Mouse (Mus musculus) intestine, embryonic 15.5 days (tissue): Measurements from ENCODE around the gene Mnd1. TPM values are rescaled to one million over a fixed set of nuclear protein-coding genes. Genes with fewer than 3 reads are reported as not detected.

Source experiments
- ATAC-seq: fragments of 200-750 bp; cut with Nextera tagmentation; 2 replicates; pipeline ENCODE4 v1.8.0; 2017; ENCODE audit warnings: moderate TSS enrichment, moderate library complexity
- H3K27ac ChIP-seq: fragments of 300-500 bp; sonication (generic); 2 replicates; pipeline ENCODE4 v1.5.1; 2015; ENCODE audit warnings: mild to moderate bottlenecking, inconsistent platforms
- H3K27me3 ChIP-seq: fragments of 300-500 bp; sonication (generic); replicated peaks from 2 replicates; pipeline ENCODE4 v1.6.1; 2015; ENCODE audit warnings: inconsistent platforms
- H3K36me3 ChIP-seq: fragments of 300-500 bp; sonication (generic); 2 replicates; pipeline ENCODE4 v1.6.1; 2015; ENCODE audit warnings: inconsistent platforms
- H3K4me1 ChIP-seq: fragments of 300-500 bp; sonication (generic); replicated peaks from 2 replicates; pipeline ENCODE4 v1.6.1; 2015; ENCODE audit warnings: inconsistent platforms
- H3K4me2 ChIP-seq: fragments of 300-500 bp; sonication (generic); replicated peaks from 2 replicates; pipeline ENCODE4 v1.6.1; 2015; ENCODE audit warnings: mild to moderate bottlenecking, inconsistent platforms
- H3K4me3 ChIP-seq: fragments of 300-500 bp; sonication (generic); replicated peaks from 2 replicates; pipeline ENCODE4 v1.5.1; 2015; ENCODE audit warnings: inconsistent platforms
- H3K9ac ChIP-seq: fragments of 300-500 bp; sonication (generic); 2 replicates; pipeline ENCODE4 v1.6.1; 2015; ENCODE audit warnings: inconsistent platforms
- H3K9me3 ChIP-seq: fragments of 300-500 bp; sonication (generic); 2 replicates; pipeline ENCODE4 v1.6.1; 2016; ENCODE audit warnings: inconsistent platforms
- WGBS: fragments of 180-500 bp; shearing (Covaris S2); methylation state at CpG from one replicate; pipeline ENCODE4 v1.1.7; 2015; 5-methylcytosine and 5-hydroxymethylcytosine counted together
- polyA plus RNA-seq: library from polyadenylated mRNA; unstranded; fragments of >200 nt; fragmentation: Nextera tagmentation; extraction: Ambion mirVana; gene quantifications from 2 replicates; pipeline ENCODE4 v1.2.1, GENCODE M21; 2015

Gene Mnd1
- polyA plus RNA-seq, result 10.6 and 12.0 TPM in 2 replicates

DNA sequence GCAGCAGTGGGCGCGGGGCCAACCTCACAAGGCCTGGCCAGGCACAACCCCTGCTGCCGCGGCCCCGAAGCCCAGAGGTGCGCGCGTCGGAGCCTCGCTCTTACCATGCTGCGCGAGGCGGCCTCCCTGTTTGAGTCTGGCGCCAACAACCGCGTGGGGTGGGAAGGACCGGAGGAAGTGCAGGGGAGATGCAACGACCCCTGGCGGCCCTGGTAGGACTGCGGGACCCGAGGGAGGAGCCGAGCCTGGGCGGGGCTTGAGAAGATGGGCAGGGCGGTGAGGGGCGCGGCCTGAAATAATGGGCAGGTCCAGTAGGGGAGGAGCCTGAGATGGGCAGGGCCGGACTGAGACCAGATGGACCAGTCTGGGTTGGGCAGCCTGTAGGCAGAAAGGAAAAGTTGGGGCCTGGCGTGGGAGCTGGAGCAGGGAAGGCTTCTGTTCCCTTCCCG, at the start of gene Mnd1:
TSS of gene Mnd1 (minus strand) at position 229 of the 449 bp plus-strand sequence.
- Histone ChIP-seq H3K9me3 (no peaks in the 10 kb centered on the region), H3K27ac (peak within 1 kb of the TSS; percentile 83), H3K4me1 (0 out of 2 replicates have a peak, but pooled peaks cover 2% of the 10 kb centered on the region), H3K27me3 (no peaks in the 10 kb centered on the region), H3K4me3 (peak within 1 kb of the TSS; percentile 63), H3K36me3 (no peaks in the 10 kb centered on the region), H3K4me2 (peak within 1 kb of the TSS; percentile 99), H3K9ac (peak within 1 kb of the TSS; percentile 82)
- peak; percentile 99 for ATAC-seq
- WGBS, result under 1% methylated on average over 29 of the region's 29 CpGs

DNA sequence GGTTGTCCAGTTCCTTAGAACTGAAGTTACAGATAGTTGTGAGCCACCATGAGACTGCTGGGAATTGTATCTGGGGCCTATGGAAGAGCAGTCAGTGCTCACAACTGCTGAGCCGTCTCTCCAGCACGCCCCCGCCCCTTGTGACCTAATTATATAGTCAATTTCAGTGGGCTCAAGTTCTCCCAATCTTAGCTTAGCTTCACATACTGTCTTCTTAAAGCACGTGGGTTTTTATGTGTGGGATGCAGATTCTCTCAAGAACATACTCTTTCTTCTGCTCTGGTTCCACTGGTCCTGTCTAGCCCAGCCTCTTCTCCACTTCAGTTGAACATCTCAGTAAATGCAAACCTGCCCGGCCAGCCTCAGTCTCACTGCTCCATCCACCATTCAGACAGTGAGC, 49.1 kb upstream of the Mnd1 start:
- WGBS, result 80% methylated on average over 5 of the region's 5 CpGs
- ATAC-seq, result no peak
- no peak overlapping the region for H3K4me3 ChIP-seq
- H3K4me1 ChIP-seq, result no peaks in the 10 kb centered on the region
- H3K27me3 ChIP-seq, result no peaks in the 10 kb centered on the region
- H3K27ac ChIP-seq, result no peak overlapping the region
- H3K36me3 ChIP-seq, result no peaks in the 10 kb centered on the region
- no peaks in the 10 kb centered on the region for H3K9me3 ChIP-seq
- no peak overlapping the region for H3K9ac ChIP-seq
- no peak overlapping the region for H3K4me2 ChIP-seq

DNA sequence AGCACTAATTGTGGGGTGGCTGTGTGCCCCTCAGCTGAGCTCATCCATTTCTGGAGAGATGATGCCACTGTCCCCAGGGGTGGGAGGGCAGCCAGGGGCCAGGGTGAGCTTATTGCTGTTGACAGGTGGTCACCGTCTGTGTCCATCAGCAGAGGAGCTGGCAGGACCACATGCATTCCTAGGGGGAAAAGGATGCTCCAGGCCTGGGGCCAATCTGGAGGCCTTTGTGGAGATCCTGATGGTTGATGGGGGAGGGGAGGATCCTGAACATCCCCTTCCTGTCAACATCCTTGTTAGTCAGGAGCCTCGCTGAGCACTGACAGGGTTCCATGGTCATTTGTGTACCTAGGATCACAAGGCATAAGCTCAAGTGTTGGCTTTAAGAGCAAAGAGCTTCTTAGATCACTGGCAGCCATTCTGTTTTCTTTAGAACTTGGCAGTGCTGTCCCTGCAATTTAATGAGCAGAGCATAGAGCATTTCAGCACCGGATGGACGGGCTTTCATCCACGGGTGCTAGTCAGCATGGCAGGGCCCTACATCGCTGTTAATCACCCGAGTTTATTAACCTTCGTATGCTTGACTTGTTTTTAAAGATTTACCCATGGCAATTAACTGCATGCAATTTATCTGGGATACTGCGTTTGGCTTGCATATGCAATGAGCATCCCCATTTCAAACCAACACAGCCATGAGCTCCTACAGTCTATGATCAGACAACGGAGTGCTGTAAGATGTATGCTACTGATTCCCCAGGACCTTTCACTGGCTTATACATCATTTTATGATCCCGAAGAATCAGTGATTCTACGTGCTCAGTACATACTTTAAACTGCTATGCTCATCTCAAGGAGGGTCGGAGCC, 45.2 kb upstream of the Mnd1 start:
- Histone ChIP-seq H3K27ac (no peak overlapping the region), H3K36me3 (no peaks in the 10 kb centered on the region), H3K9me3 (no peaks in the 10 kb centered on the region), H3K27me3 (no peaks in the 10 kb centered on the region), H3K9ac (no peak overlapping the region), H3K4me1 (no peaks in the 10 kb centered on the region), H3K4me2 (no peak overlapping the region), H3K4me3 (no peak overlapping the region)
- WGBS, result 79% methylated on average over 13 of the region's 13 CpGs
- ATAC-seq, result no peak

DNA sequence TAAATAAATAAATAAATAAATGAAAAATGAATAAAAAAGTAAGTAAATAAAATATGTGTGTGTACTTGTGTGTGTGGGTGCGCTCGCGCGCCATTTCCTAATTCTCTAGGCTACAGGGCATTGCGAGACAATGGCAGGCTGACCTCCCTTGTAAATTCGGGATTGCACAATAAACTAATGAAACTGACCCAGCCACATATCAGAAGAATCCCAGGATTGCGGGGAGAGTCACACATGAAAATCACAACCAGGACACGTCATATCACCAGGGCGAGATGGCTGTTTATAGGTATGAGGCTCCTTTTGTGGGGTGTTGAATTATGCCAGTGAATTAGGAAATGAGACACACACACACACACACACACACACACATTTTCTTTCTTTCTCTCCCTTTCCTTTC, 43.9 kb upstream of the Mnd1 start:
- no peaks in the 10 kb centered on the region for H3K4me1 ChIP-seq
- no peaks in the 10 kb centered on the region for H3K36me3 ChIP-seq
- ATAC-seq, result no peak
- no peak overlapping the region for H3K9ac ChIP-seq
- no peaks in the 10 kb centered on the region for H3K9me3 ChIP-seq
- WGBS, result 95% methylated on average over 9 of the region's 9 CpGs
- H3K4me3 ChIP-seq, result no peak overlapping the region
- no peak overlapping the region for H3K4me2 ChIP-seq
- no peaks in the 10 kb centered on the region for H3K27me3 ChIP-seq
- no peak overlapping the region for H3K27ac ChIP-seq

DNA sequence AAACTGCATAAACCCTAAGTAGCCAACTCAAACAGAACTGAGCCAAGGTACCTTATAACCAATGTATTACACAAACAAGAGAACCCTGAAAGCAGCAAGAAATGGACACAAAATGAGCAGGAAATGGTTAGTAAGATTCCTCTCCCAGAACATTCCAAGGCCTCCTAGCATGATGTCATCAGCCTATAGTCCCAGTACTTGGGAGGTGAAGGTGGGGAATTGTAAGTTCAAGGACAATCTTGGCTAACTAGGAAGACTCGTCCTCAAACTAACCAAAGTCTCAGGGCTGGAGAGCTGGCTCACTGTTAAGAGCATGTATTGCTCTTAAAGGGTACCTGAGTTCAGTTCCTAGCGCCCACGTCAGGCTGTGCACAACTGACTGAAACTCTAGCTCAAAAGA, 42.6 kb upstream of the Mnd1 start:
- peaks cover 3% of the 10 kb centered on the region; the same call in 1 of the 2 replicates for H3K4me1 ChIP-seq
- no peaks in the 10 kb centered on the region for H3K36me3 ChIP-seq
- ATAC-seq, result no peak
- H3K4me2 ChIP-seq, result no peak overlapping the region
- no peaks in the 10 kb centered on the region for H3K27me3 ChIP-seq
- no peaks in the 10 kb centered on the region for H3K9me3 ChIP-seq
- no peak overlapping the region for H3K4me3 ChIP-seq
- no peak overlapping the region for H3K27ac ChIP-seq
- H3K9ac ChIP-seq, result no peak overlapping the region
- WGBS, result 86% methylated on average over 3 of the region's 3 CpGs

DNA sequence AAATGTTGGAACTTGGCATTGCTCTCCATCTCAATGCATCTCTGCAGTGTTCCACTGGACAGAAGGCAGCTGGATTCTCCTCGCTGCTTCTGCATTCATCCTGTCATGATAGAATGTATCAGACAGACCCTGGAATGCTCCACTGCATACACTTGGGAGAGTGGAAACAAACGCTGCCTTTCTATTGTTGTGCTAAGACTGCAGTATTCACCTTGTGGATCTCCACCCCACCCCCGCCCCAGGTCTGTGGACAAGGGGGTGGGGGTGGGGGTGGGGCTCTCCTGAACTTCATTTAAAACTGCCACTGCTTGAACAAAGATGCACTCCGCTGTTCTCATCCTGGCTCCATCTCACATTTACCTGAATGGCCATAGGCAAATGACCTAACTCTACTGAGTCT, 38.3 kb upstream of the Mnd1 start:
- Histone ChIP-seq H3K4me1 (peaks cover 18% of the 10 kb centered on the region), H3K4me2 (no peak overlapping the region), H3K27ac (no peak overlapping the region), H3K27me3 (no peaks in the 10 kb centered on the region), H3K36me3 (no peaks in the 10 kb centered on the region), H3K4me3 (no peak overlapping the region), H3K9ac (no peak overlapping the region), H3K9me3 (no peaks in the 10 kb centered on the region)
- WGBS, result 45% methylated on average over 4 of the region's 4 CpGs
- ATAC-seq, result no peak

DNA sequence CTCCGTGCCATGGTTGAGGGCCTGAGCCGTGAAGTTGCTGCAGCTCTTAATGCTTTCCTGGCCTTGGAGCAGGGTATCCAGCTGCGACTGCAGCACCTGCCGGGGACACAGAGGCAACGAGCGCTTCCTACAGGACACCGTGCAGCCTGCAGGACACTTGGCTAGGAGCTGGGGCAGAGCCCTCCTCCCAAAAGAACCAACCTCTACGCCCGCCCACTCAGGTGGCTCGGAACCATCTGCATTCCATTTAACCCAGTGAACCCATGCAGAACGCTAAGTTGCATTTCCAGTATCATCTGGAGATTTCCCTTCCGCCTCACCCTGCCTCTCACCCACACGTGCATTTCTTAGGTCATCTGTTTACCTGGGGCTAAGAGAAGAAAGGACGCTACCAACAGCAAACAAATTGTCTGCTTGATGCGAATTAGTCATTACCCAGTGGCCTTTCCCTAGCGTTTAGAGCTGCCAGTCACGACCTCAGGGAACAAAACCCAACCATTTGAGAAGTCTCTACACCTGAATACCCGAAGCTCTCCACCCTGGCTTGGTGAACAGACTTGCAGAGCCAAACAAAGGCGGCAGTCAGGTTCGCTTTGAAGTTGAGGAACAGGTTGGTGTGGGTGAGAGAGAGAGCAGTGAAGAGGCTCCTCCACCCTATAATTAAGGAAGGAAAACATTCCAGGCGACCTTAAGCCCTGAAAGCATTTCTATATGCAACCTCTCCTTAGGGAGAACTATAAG, 35.7 kb upstream of the Mnd1 start:
- Histone ChIP-seq H3K27me3 (no peaks in the 10 kb centered on the region), H3K9me3 (no peaks in the 10 kb centered on the region), H3K4me3 (peak overlapping the region; percentile 32), H3K27ac (peak overlapping the region; percentile 23), H3K36me3 (no peaks in the 10 kb centered on the region), H3K9ac (peak overlapping the region; percentile 23; the same call in 1 of the 2 replicates), H3K4me2 (peak overlapping the region; percentile 60), H3K4me1 (peaks cover 18% of the 10 kb centered on the region)
- peak; percentile 76 for ATAC-seq
- 39% methylated on average over 21 of the region's 21 CpGs for WGBS

DNA sequence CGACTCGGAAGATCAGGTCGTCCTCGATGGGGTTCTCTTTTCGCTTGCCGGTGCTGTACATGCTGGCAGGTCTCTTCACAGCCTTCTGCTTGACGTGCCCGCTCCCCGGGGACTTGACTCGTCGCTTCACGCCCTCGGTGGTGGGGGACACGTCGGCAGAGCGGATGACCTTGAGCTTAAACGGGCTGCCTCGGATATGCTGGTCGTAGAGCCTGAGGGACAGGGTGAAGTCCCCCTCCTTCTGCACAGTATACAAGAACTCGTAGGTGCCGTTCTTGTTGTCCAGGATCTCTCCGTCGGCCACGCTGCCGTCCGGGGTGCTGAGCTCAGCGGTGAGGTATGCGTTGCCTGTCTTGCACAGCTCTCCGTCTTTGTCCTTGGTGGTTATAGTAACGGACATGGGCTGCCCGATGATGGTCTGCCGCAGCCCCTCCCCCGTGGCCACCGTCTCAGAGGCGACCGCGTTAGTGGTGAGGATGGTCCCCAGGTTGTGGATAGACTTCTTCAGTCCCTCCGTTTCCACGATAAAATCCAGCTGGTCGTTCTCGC, 35.0 kb upstream of the Mnd1 start:
- Histone ChIP-seq H3K4me1 (peaks cover 18% of the 10 kb centered on the region), H3K27ac (peak overlapping the region; percentile 23), H3K4me2 (peak overlapping the region; percentile 60), H3K9me3 (no peaks in the 10 kb centered on the region), H3K9ac (peak overlapping the region; percentile 23; the same call in 1 of the 2 replicates), H3K36me3 (no peaks in the 10 kb centered on the region), H3K4me3 (peak overlapping the region; percentile 32), H3K27me3 (no peaks in the 10 kb centered on the region)
- ATAC-seq, result peak; percentile 18; the same call in 1 of the 2 replicates
- WGBS, result 6% methylated on average over 41 of the region's 41 CpGs

DNA sequence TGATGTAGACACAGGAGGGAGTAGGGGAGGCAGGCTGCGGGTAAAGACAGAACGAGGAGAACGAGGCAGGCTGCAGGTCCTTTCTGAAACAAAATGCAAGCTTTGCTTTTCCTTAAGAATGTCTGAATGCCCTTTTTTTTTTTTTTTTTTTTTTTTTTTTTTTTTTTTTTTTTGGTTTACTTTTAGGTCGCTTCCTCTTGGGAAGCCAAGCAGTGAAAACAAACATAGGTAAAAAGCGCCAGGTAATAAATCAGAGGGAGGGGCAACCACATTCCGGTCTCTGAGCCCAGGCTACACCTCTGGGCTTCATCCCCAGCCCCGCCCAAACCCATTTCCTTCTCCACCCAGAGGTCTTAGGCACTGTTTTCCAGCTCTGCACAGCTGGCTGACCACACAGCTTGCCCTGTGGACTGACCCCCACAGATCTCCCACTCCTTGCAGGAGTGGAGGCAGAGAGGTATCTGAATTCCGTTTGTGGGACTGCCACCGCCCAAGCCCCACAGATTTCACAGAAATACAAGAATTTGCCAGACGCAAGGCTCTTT, 34.1 kb upstream of the Mnd1 start:
- 36% methylated on average over 10 of the region's 10 CpGs for WGBS
- Histone ChIP-seq H3K9me3 (no peaks in the 10 kb centered on the region), H3K36me3 (no peaks in the 10 kb centered on the region), H3K27ac (0 out of 2 replicates have a peak overlapping the region, but pooled peaks have one; percentile 23), H3K4me2 (peak overlapping the region; percentile 60), H3K4me1 (peaks cover 18% of the 10 kb centered on the region), H3K4me3 (peak overlapping the region; percentile 32; the same call in 1 of the 2 replicates), H3K27me3 (no peaks in the 10 kb centered on the region), H3K9ac (no peak overlapping the region)
- ATAC-seq, result peak; percentile 67

DNA sequence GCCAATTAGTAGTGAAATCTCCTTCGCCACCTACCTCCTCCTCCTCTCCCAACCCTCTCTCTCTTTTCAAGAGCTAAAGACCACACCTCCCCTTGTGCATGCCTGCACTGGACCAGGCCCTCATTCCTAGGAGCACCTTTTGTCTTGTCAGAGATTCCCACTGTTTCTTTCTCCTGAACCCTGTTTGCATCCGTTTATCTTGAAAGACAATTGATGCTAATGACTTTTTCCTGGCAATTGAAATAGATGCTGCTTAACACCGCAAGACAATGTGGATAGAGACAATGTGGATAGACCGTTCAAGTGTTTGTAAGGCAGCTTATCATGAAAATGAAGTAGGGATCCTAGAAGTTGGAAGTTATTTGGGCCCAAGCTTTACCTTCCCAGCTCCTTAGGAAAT, 26.1 kb upstream of the Mnd1 start:
- Histone ChIP-seq H3K9me3 (no peaks in the 10 kb centered on the region), H3K27me3 (no peaks in the 10 kb centered on the region), H3K4me1 (no peaks in the 10 kb centered on the region), H3K4me3 (no peak overlapping the region), H3K36me3 (no peaks in the 10 kb centered on the region), H3K4me2 (no peak overlapping the region), H3K9ac (no peak overlapping the region), H3K27ac (no peak overlapping the region)
- WGBS, result 65% methylated on average over 4 of the region's 4 CpGs
- no peak for ATAC-seq

DNA sequence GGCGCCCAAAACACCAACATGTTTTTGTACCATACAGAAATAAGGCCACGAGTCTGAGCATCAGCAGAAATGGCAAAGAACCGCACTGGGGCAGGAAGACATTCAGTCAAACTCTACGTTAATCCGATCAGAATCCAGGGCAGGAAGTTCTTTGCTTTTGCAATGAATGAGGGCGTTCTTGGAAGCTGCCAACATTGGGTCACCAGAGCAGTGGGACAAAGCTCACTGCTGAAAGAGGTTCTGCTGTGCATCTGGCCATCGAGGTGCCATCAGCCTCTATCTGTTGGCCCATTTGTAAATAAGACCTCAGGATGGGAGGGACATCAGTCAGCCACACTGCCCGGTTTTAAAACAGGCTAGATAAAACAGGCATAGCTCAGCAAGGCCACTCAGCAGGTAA, 25.5 kb upstream of the Mnd1 start:
- WGBS, result 51% methylated on average over 8 of the region's 8 CpGs
- Histone ChIP-seq H3K4me2 (no peak overlapping the region), H3K4me3 (no peak overlapping the region), H3K9me3 (no peaks in the 10 kb centered on the region), H3K27ac (no peak overlapping the region), H3K9ac (no peak overlapping the region), H3K36me3 (no peaks in the 10 kb centered on the region), H3K4me1 (no peaks in the 10 kb centered on the region), H3K27me3 (no peaks in the 10 kb centered on the region)
- no peak for ATAC-seq

DNA sequence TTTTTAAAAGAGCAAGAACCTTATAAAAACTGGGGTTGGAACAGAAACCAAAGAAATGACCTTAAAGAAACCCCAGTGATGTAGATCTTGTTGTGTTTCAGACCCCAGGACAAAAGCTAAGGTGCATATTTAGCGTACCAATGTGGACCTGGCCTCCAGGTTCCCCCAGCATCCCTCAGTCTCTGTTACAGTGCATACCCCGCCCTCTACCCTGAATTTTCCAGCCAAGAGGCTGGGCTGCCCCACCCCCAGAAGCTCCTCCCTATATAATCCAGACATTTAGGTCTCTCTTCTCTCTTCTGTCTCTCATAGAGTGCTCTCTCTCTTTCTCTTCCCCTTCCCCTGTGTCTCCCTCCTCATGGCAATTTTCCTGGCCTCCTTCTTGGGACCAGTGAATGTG, 24.7 kb upstream of the Mnd1 start:
- 90% methylated on average over 2 of the region's 2 CpGs for WGBS
- no peak overlapping the region for H3K4me2 ChIP-seq
- no peak overlapping the region for H3K4me3 ChIP-seq
- ATAC-seq, result no peak
- no peak overlapping the region for H3K9ac ChIP-seq
- H3K9me3 ChIP-seq, result no peaks in the 10 kb centered on the region
- H3K4me1 ChIP-seq, result no peaks in the 10 kb centered on the region
- H3K27me3 ChIP-seq, result no peaks in the 10 kb centered on the region
- H3K27ac ChIP-seq, result no peak overlapping the region
- no peaks in the 10 kb centered on the region for H3K36me3 ChIP-seq
